Mouse (Mus musculus) E14TG2a.4 (cell line): ENCODE measurements around the gene Xaf1.
"Not testable (repeated sequence)": the region's sequence is repeated elsewhere in the genome, so short reads cannot be mapped to it uniquely, and the experiment has no call there.

ENCODE experiments used
- H3K27me3 ChIP-seq: 2 replicates; pipeline ENCODE4 v1.6.1; 2014; ENCODE audit warnings: low read length, control low read depth; ENCODE audit not compliant: insufficient read depth
- H3K36me3 ChIP-seq: 2 replicates; pipeline ENCODE4 v1.6.1; 2014; ENCODE audit warnings: low read length, control low read depth; ENCODE audit not compliant: insufficient read depth
- H3K4me1 ChIP-seq: replicated peaks from 2 replicates; pipeline ENCODE4 v1.6.1; 2014; ENCODE audit warnings: low read depth, low read length, control low read depth
- H3K4me3 ChIP-seq: replicated peaks from 2 replicates; pipeline ENCODE4 v1.5.1; 2014; ENCODE audit warnings: mild to moderate bottlenecking, low read length
- H3K9me3 ChIP-seq: 2 replicates; pipeline ENCODE4 v1.6.1; 2014; ENCODE audit warnings: low read length, control low read depth
- CTCF ChIP-seq: conservative IDR thresholded peaks from 2 replicates; pipeline ENCODE4 v1.5.1; 2014; ENCODE audit warnings: low read length
- NANOG ChIP-seq: IDR thresholded peaks from 2 replicates; pipeline ENCODE4 v1.6.1; 2014; ENCODE audit warnings: borderline replicate concordance, low read length, mixed read lengths
- POU5F1 ChIP-seq: IDR thresholded peaks from 2 replicates; pipeline ENCODE4 v1.6.1; 2014; ENCODE audit warnings: low read length, borderline replicate concordance

Gene Xaf1

GRCm38 (mm10) chr11:72324431-72324830, 23.0 kb downstream of the Xaf1 start:
- no peaks in the 10 kb centered on the region for H3K36me3 ChIP-seq
- H3K4me1 ChIP-seq = no peaks in the 10 kb centered on the region; the same call in 1 of the 2 replicates
- H3K4me3 ChIP-seq = no peak overlapping the region
- no peaks in the 10 kb centered on the region for H3K9me3 ChIP-seq
- H3K27me3 ChIP-seq = 0 out of 2 replicates have a peak, but pooled peaks cover 2% of the 10 kb centered on the region
- TF ChIP-seq CTCF (no peak; the same call in 1 of the 2 replicates), NANOG (no peak), POU5F1 (no peak)

GRCm38 (mm10) chr11:72325701-72326100, 24.3 kb downstream of the Xaf1 start:
- TF ChIP-seq POU5F1 (no peak), CTCF (no peak), NANOG (no peak)
- no peaks in the 10 kb centered on the region for H3K36me3 ChIP-seq
- H3K4me1 ChIP-seq = no peaks in the 10 kb centered on the region; the same call in 1 of the 2 replicates
- no peaks in the 10 kb centered on the region for H3K27me3 ChIP-seq
- no peaks in the 10 kb centered on the region for H3K9me3 ChIP-seq
- no peak overlapping the region for H3K4me3 ChIP-seq

GRCm38 (mm10) chr11:72332951-72333667, 31.7 kb downstream of the Xaf1 start:
- H3K9me3 ChIP-seq = no peaks in the 10 kb centered on the region
- no peaks in the 10 kb centered on the region for H3K36me3 ChIP-seq
- no peaks in the 10 kb centered on the region for H3K4me1 ChIP-seq

GRCm38 (mm10) chr11:72334653-72335052, 33.2 kb downstream of the Xaf1 start:
- Histone ChIP-seq H3K4me1 (no peaks in the 10 kb centered on the region), H3K27me3 (no peaks in the 10 kb centered on the region), H3K9me3 (no peaks in the 10 kb centered on the region), H3K4me3 (no peak overlapping the region), H3K36me3 (no peaks in the 10 kb centered on the region)
- TF ChIP-seq POU5F1 (no peak), CTCF (no peak), NANOG (no peak)

More at GRCm38 (mm10) chr11:72332951-72333667, 31.7 kb downstream of the Xaf1 start:
- no peaks in the 10 kb centered on the region for H3K27me3 ChIP-seq
- no peak overlapping the region for H3K4me3 ChIP-seq
- no peak for TF ChIP-seq CTCF
- no peak for TF ChIP-seq POU5F1
- TF ChIP-seq NANOG = no peak

- Histone ChIP-seq H3K27me3 (no peaks in the 10 kb centered on the region), H3K9me3 (no peaks in the 10 kb centered on the region), H3K4me3 (no peak overlapping the region), H3K4me1 (no peaks in the 10 kb centered on the region), H3K36me3 (no peaks in the 10 kb centered on the region)
- TF ChIP-seq CTCF (no peak), NANOG (no peak), POU5F1 (no peak)
Observed at GRCm38 (mm10) chr11:72336726-72337125, 35.3 kb downstream of the Xaf1 start.

GRCm38 (mm10) chr11:72338437-72338871, 37.0 kb downstream of the Xaf1 start:
- Histone ChIP-seq H3K27me3 (no peaks in the 10 kb centered on the region), H3K4me3 (no peak overlapping the region), H3K4me1 (peaks cover 10% of the 10 kb centered on the region; the same call in 1 of the 2 replicates)

GRCm38 (mm10) chr11:72339716-72340115, 38.3 kb downstream of the Xaf1 start:
- H3K36me3 ChIP-seq = 0 out of 2 replicates have a peak, but pooled peaks cover 2% of the 10 kb centered on the region
- H3K4me1 ChIP-seq = peaks cover 18% of the 10 kb centered on the region
- no peak overlapping the region for H3K4me3 ChIP-seq
- no peak for TF ChIP-seq NANOG
- TF ChIP-seq POU5F1 = no peak
- TF ChIP-seq CTCF = no peak
- H3K27me3 ChIP-seq = no peaks in the 10 kb centered on the region
- no peaks in the 10 kb centered on the region for H3K9me3 ChIP-seq

More at GRCm38 (mm10) chr11:72338437-72338871, 37.0 kb downstream of the Xaf1 start:
- Histone ChIP-seq H3K36me3 (no peaks in the 10 kb centered on the region), H3K9me3 (no peaks in the 10 kb centered on the region)
- TF ChIP-seq NANOG (no peak), CTCF (no peak), POU5F1 (no peak)

- Histone ChIP-seq H3K36me3 (peaks cover 21% of the 10 kb centered on the region; the same call in 1 of the 2 replicates), H3K9me3 (no peaks in the 10 kb centered on the region), H3K27me3 (no peaks in the 10 kb centered on the region), H3K4me3 (no peak overlapping the region), H3K4me1 (peaks cover 27% of the 10 kb centered on the region)
- TF ChIP-seq CTCF (peak; percentile 77), POU5F1 (no peak)
Observed at GRCm38 (mm10) chr11:72342549-72343237, 41.3 kb downstream of the Xaf1 start.

GRCm38 (mm10) chr11:72343238-72343625, 41.8 kb downstream of the Xaf1 start:
- peaks cover 21% of the 10 kb centered on the region; the same call in 1 of the 2 replicates for H3K36me3 ChIP-seq
- peaks cover 32% of the 10 kb centered on the region for H3K4me1 ChIP-seq
- H3K4me3 ChIP-seq, H3K27me3 ChIP-seq, H3K9me3 ChIP-seq: not testable (repeated sequence)
